Mouse (Mus musculus) MEL (cell line): ENCODE results near the gene Sh3glb1. TPM values are rescaled to one million over a fixed set of nuclear protein-coding genes. Genes with fewer than 3 reads are reported as not detected.

ENCODE experiments used
- DNase-seq: peaks from one replicate; pipeline ENCODE4 v3.0.0; 2011; ENCODE audit warnings: low read depth, low spot score
- H3K27ac ChIP-seq: 2 replicates; pipeline ENCODE4 v1.5.1; 2012; ENCODE audit warnings: low read depth, mild to moderate bottlenecking, control low read depth, low read length, moderate library complexity; ENCODE audit not compliant: control insufficient read depth
- H3K27me3 ChIP-seq, 2 experiments: fragments of 150-350 bp in 1 of 2; sonication (generic) in 1 of 2; 2 replicates each; pipeline ENCODE4 v1.6.1; 2012; ENCODE audit warnings: low read length in 2 of 2, mild to moderate bottlenecking in 2 of 2, improper control_type of control experiment in 1 of 2, moderate library complexity in 1 of 2; ENCODE audit not compliant: insufficient read depth in 2 of 2, control insufficient read depth in 1 of 2
- H3K36me3 ChIP-seq, 2 experiments: 2 replicates each; pipeline ENCODE4 v1.6.1; 2012 to 2014; ENCODE audit warnings: low read length in 2 of 2, improper control_type of control experiment in 1 of 2, inconsistent platforms in 1 of 2, mild to moderate bottlenecking in 1 of 2; ENCODE audit not compliant: insufficient read depth in 2 of 2, control insufficient read depth in 1 of 2
- H3K4me1 ChIP-seq, 2 experiments: fragments of 150-350 bp in 1 of 2; sonication (generic) in 1 of 2; 2 replicates each; pipeline ENCODE4 v1.6.1; 2012; ENCODE audit warnings: low read length in 2 of 2, improper control_type of control experiment in 1 of 2, mild to moderate bottlenecking in 1 of 2; ENCODE audit not compliant: insufficient read depth in 2 of 2, control insufficient read depth in 1 of 2
- H3K4me3 ChIP-seq, 2 experiments: fragments of 150-350 bp in 1 of 2; sonication (generic) in 1 of 2; 2 replicates each; pipeline ENCODE4 v1.5.1; 2012; ENCODE audit warnings: low read depth in 2 of 2, low read length in 2 of 2, mild to moderate bottlenecking in 2 of 2, moderate library complexity in 2 of 2, control low read depth in 1 of 2, improper control_type of control experiment in 1 of 2; ENCODE audit not compliant: control insufficient read depth in 1 of 2, insufficient read depth in 1 of 2
- H3K79me2 ChIP-seq: 2 replicates; pipeline ENCODE4 v1.6.1; 2012; ENCODE audit warnings: mild to moderate bottlenecking, low read length, moderate library complexity; ENCODE audit not compliant: control insufficient read depth, poor library complexity, insufficient read depth
- H3K9ac ChIP-seq: 2 replicates; pipeline ENCODE4 v1.6.1; 2012; ENCODE audit warnings: low read depth, mild to moderate bottlenecking, control low read depth, low read length, moderate library complexity; ENCODE audit not compliant: control insufficient read depth, poor library complexity, severe bottlenecking
- H3K9me3 ChIP-seq: fragments of 150-350 bp; sonication (generic); replicated peaks from 2 replicates; pipeline ENCODE4 v1.6.1; 2012; ENCODE audit warnings: mild to moderate bottlenecking, low read length, improper control_type of control experiment, moderate library complexity; ENCODE audit not compliant: insufficient read depth
- BHLHE40 ChIP-seq: IDR thresholded peaks from 2 replicates; pipeline ENCODE4 v1.6.1; 2012; ENCODE audit warnings: low read depth, mild to moderate bottlenecking, inconsistent platforms, low read length, improper control_type of control experiment, borderline replicate concordance
- CHD1 ChIP-seq: IDR thresholded peaks from 2 replicates; pipeline ENCODE4 v1.6.1; 2012; ENCODE audit warnings: low read depth, mild to moderate bottlenecking, inconsistent platforms, low read length, improper control_type of control experiment
- CHD2 ChIP-seq: IDR thresholded peaks from 2 replicates; pipeline ENCODE4 v1.6.1; 2011; ENCODE audit warnings: low read length, improper control_type of control experiment
- CTCF ChIP-seq, 3 experiments: IDR thresholded peaks in 2 of 3; conservative IDR thresholded peaks in 1 of 3; 2 replicates each; pipeline ENCODE4 v1.5.1; 2011 to 2012; ENCODE audit warnings: low read length in 3 of 3, low read depth in 2 of 3, mild to moderate bottlenecking in 2 of 3, improper control_type of control experiment in 1 of 3, inconsistent platforms in 1 of 3, mixed read lengths in 1 of 3, moderate library complexity in 1 of 3; ENCODE audit not compliant: control insufficient read depth in 1 of 3, insufficient read depth in 1 of 3, poor library complexity in 1 of 3, severe bottlenecking in 1 of 3
- E2F4 ChIP-seq: IDR thresholded peaks from 2 replicates; pipeline ENCODE4 v1.6.1; 2011; ENCODE audit warnings: low read depth, low read length, improper control_type of control experiment, borderline replicate concordance
- GATA1 ChIP-seq: IDR thresholded peaks from 2 replicates; pipeline ENCODE4 v1.6.1; 2011; ENCODE audit warnings: low read depth, low read length, improper control_type of control experiment
- KAT2A ChIP-seq: conservative IDR thresholded peaks from 2 replicates; pipeline ENCODE4 v1.6.1; 2012; ENCODE audit warnings: low read depth, low read length, improper control_type of control experiment, inconsistent platforms
- MAFK ChIP-seq: IDR thresholded peaks from 2 replicates; pipeline ENCODE4 v1.6.1; 2011; ENCODE audit warnings: low read depth, mild to moderate bottlenecking, low read length, improper control_type of control experiment, borderline replicate concordance
- MEF2A ChIP-seq: IDR thresholded peaks from 2 replicates; pipeline ENCODE4 v1.6.1; 2014; ENCODE audit warnings: low read depth, mild to moderate bottlenecking, inconsistent platforms, low read length, improper control_type of control experiment; ENCODE audit not compliant: poor library complexity, insufficient replicate concordance, severe bottlenecking; ENCODE audit errors: extremely low read depth
- MXI1 ChIP-seq: IDR thresholded peaks from 2 replicates; pipeline ENCODE4 v1.6.1; 2011; ENCODE audit warnings: mild to moderate bottlenecking, low read depth, low read length, improper control_type of control experiment
- MYB ChIP-seq: IDR thresholded peaks from 2 replicates; pipeline ENCODE4 v1.6.1; 2011; ENCODE audit warnings: mild to moderate bottlenecking, low read depth, low read length, improper control_type of control experiment
- NRF1 ChIP-seq: IDR thresholded peaks from 2 replicates; pipeline ENCODE4 v1.6.1; 2014; ENCODE audit warnings: low read depth, mild to moderate bottlenecking, inconsistent platforms, low read length, improper control_type of control experiment, moderate library complexity; ENCODE audit not compliant: poor library complexity, insufficient read depth, severe bottlenecking
- POLR2A ChIP-seq, 2 experiments: IDR thresholded peaks; 2 replicates each; pipeline ENCODE4 v1.6.1; 2011 to 2012; ENCODE audit warnings: low read length in 2 of 2, mild to moderate bottlenecking in 2 of 2, control low read depth in 1 of 2, improper control_type of control experiment in 1 of 2, low read depth in 1 of 2, moderate library complexity in 1 of 2; ENCODE audit not compliant: control insufficient read depth in 1 of 2, insufficient read depth in 1 of 2, poor library complexity in 1 of 2
- POLR2AphosphoS5 ChIP-seq: IDR thresholded peaks from 2 replicates; pipeline ENCODE4 v1.6.1; 2012; ENCODE audit warnings: low read depth, borderline replicate concordance, mild to moderate bottlenecking, inconsistent platforms, low read length, moderate library complexity, mixed read lengths
- RCOR1 ChIP-seq: IDR thresholded peaks from 2 replicates; pipeline ENCODE4 v1.6.1; 2012; ENCODE audit warnings: low read depth, mild to moderate bottlenecking, inconsistent platforms, low read length, improper control_type of control experiment
- SIN3A ChIP-seq: IDR thresholded peaks from 2 replicates; pipeline ENCODE4 v1.6.1; 2012; ENCODE audit warnings: low read length, improper control_type of control experiment, inconsistent platforms
- USF1 ChIP-seq: IDR thresholded peaks from 2 replicates; pipeline ENCODE4 v1.6.1; 2014; ENCODE audit warnings: low read depth, mild to moderate bottlenecking, inconsistent platforms, low read length, improper control_type of control experiment, moderate library complexity
- USF2 ChIP-seq, 2 experiments: IDR thresholded peaks; 2 replicates each; pipeline ENCODE4 v1.6.1; 2011 to 2012; ENCODE audit warnings: improper control_type of control experiment in 2 of 2, low read length in 2 of 2, borderline replicate concordance in 1 of 2, inconsistent platforms in 1 of 2, low read depth in 1 of 2, mild to moderate bottlenecking in 1 of 2; ENCODE audit not compliant: insufficient read depth in 1 of 2
- ZKSCAN1 ChIP-seq: IDR thresholded peaks from 2 replicates; pipeline ENCODE4 v1.6.1; 2012; ENCODE audit warnings: low read depth, mild to moderate bottlenecking, inconsistent platforms, low read length, improper control_type of control experiment, moderate library complexity
- ZMIZ1 ChIP-seq: IDR thresholded peaks from 2 replicates; pipeline ENCODE4 v1.6.1; 2012; ENCODE audit warnings: low read depth, mild to moderate bottlenecking, inconsistent platforms, low read length, improper control_type of control experiment, moderate library complexity
- polyA plus RNA-seq, 2 experiments: library from polyadenylated mRNA; stranded (reverse) in 1 of 2; unstranded in 1 of 2; fragments of >175 nt in 1 of 2; fragments of >200 nt in 1 of 2; gene quantifications; 2 replicates each; pipeline versions ENCODE4 v1.2.1 to v1.2.4; 2012; ENCODE audit warnings: low replicate concordance in 2 of 2, low read depth in 1 of 2; ENCODE audit not compliant: insufficient read length in 2 of 2, insufficient read depth in 1 of 2, missing spikeins in 1 of 2
- total RNA-seq: library from RNA; depleted of rRNA; stranded (reverse); fragments of 300-350 nt; gene quantifications from 2 replicates; pipeline ENCODE4 v1.2.3, GENCODE M21; 2012

Gene Sh3glb1
- total and polyA plus RNA-seq, 3 experiments: 33.9 to 89.2 (median 61.9) TPM

GRCm38 (mm10) chr3:144642141-144642540 lies 78.0 kb downstream of the Sh3glb1 start:
- H3K27ac ChIP-seq: no peak overlapping the region
- no peaks in the 10 kb centered on the region for H3K27me3 ChIP-seq
- H3K4me1 ChIP-seq: no peaks in the 10 kb centered on the region
- no peaks in the 10 kb centered on the region for H3K79me2 ChIP-seq
- H3K9me3 ChIP-seq: no peaks in the 10 kb centered on the region
- no peak for DNase-seq
- TF ChIP-seq MXI1: no peak
- TF ChIP-seq ZKSCAN1: no peak
- TF ChIP-seq USF2 (IDR thresholded peaks at IDR 0.05; ENCODE audit: borderline replicate concordance in 1 of 2, insufficient read depth in 1 of 2, low read depth in 1 of 2, low read length in 2 of 2): no peak
- TF ChIP-seq MAFK: no peak
- TF ChIP-seq MYB: no peak
- no peak for TF ChIP-seq MEF2A
- TF ChIP-seq GATA1: no peak
- TF ChIP-seq POLR2A (IDR thresholded peaks at IDR 0.05; ENCODE audit: control insufficient read depth in 1 of 2, insufficient read depth in 1 of 2, low read depth in 1 of 2, low read length in 2 of 2, poor library complexity in 1 of 2): no peak
- no peak for TF ChIP-seq KAT2A
- no peak for TF ChIP-seq CHD2
- no peak for TF ChIP-seq NRF1
- no peak for TF ChIP-seq CTCF (IDR thresholded peaks at IDR 0.05 in 2 of 3, conservative IDR thresholded peaks at IDR 0.05 in 1 of 3; ENCODE audit: control insufficient read depth in 1 of 3, insufficient read depth in 1 of 3, low read depth in 2 of 3, low read length in 3 of 3, poor library complexity in 1 of 3, severe bottlenecking in 1 of 3)
- TF ChIP-seq BHLHE40: no peak
- no peak for TF ChIP-seq ZMIZ1
- no peaks in the 10 kb centered on the region for H3K36me3 ChIP-seq
- H3K4me3 ChIP-seq: no peak overlapping the region
- H3K9ac ChIP-seq: no peak overlapping the region

GRCm38 (mm10) chr3:144640033-144640432 lies 80.1 kb downstream of the Sh3glb1 start:
- Histone ChIP-seq H3K9ac (no peak overlapping the region), H3K27ac (no peak overlapping the region), H3K4me1 (peaks cover 1 to 2% of the 10 kb centered on the region in 2 experiments; a peak in 1 of 4 replicates), H3K9me3 (no peaks in the 10 kb centered on the region), H3K36me3 (no peaks in the 10 kb centered on the region), H3K4me3 (no peak overlapping the region), H3K79me2 (no peaks in the 10 kb centered on the region), H3K27me3 (no peaks in the 10 kb centered on the region)
- TF ChIP-seq E2F4 (no peak), ZKSCAN1 (no peak), CHD1 (no peak), RCOR1 (no peak), POLR2AphosphoS5 (no peak), SIN3A (no peak), USF1 (no peak)
- DNase-seq: no peak
